Mouse (Mus musculus) spleen, adult 2 months (tissue): ENCODE measurements at regions not wholly inside any gene's neighbourhood (a gene's known extent, or its start where the extent isn't known, plus 50 kb on each side); places are given as distances from the start of the nearest gene placed in this dataset.

Source experiments
- CTCF ChIP-seq: fragments of 200-500 bp; IDR thresholded peaks from 2 replicates; pipeline ENCODE4 v1.5.1; 2011; ENCODE audit warnings: mild to moderate bottlenecking, inconsistent platforms; ENCODE audit not compliant: insufficient read depth, insufficient read length, insufficient replicate concordance; ENCODE audit errors: extremely low read depth
- POLR2A ChIP-seq: fragments of 200-500 bp; IDR thresholded peaks from 2 replicates; pipeline ENCODE4 v1.6.1; 2011; ENCODE audit warnings: low read depth, low read length, inconsistent platforms

DNA sequence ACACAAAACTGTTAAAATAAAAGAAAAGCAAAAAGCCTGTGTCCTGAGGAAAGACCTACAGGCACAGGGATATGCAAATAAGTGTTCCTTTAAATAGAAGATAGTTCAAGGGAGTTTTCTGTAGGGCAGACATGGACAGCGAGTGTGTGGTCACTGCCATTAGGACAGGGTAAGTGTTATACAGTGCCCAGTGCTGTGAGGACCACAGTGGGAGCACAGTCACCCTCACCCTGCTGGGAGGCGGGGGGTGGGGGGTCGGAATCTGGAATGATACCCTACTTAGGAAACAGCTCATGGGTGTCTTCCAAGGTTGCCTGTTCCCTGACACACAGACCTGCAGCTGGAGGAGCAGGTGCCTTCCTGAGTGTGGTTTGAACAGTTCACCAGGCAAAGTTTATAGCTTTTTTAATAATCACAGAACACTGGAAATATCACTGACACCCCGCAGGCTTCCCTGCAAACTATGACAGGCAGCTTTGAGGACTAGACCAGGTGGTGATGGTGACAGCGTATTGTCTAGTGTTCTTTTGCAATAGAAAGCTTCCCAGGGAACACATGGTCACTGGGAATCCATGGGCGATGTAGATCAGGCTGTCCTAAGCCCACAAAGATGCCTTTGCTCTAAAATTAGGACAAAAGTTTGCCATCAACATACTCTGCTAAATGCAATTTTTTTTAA is 134.5 kb upstream of the Gm5148 start:
- TF ChIP-seq CTCF (no peak), POLR2A (no peak)
